Mouse (Mus musculus): ENCODE results near the gene Gapdh. TPM values are rescaled to one million over a fixed set of nuclear protein-coding genes. Genes with fewer than 3 reads are reported as not detected.

Gapdh gene
- total and polyA plus RNA-seq, 3 experiments = 4,018 to 8,318 (median 4,312) TPM

GRCm38 (mm10) chr6:125129710-125130402, 36.4 kb downstream of the Gapdh start:
- TF ChIP-seq EP300 (IDR thresholded peaks at IDR 0.05; ENCODE audit: insufficient read depth, low read depth, low read length) (no peak), POLR2A (IDR thresholded peaks at IDR 0.05; ENCODE audit: insufficient read depth, low read depth, low read length) (no peak), CTCF (IDR thresholded peaks at IDR 0.05) (no peak)
- H3K9ac ChIP-seq (ENCODE audit: low read depth, low read length) = no peak overlapping the region
- H3K4me1 ChIP-seq (ENCODE audit: control insufficient read depth, insufficient read depth, low read length) = peaks cover 1% of the 10 kb centered on the region; the same call in 1 of the 2 replicates
- DNase-seq = no peak
- H3K79me2 ChIP-seq (replicated peaks; ENCODE audit: control insufficient read depth, insufficient read depth, low read length) = no peaks in the 10 kb centered on the region
- intact Hi-C loops (cut with DNase I) = loop anchor here (1.0 kb wide), 1 partner anchor 30 kb away; no protein-coding TSS in a partner anchor
- H3K36me3 ChIP-seq (ENCODE audit: control insufficient read depth, insufficient read depth, low read length) = no peaks in the 10 kb centered on the region
- no peak overlapping the region for H3K4me3 ChIP-seq
- no peak overlapping the region for H3K27ac ChIP-seq
- no peaks in the 10 kb centered on the region for H3K27me3 ChIP-seq (ENCODE audit: control insufficient read depth, insufficient read depth, low read length)
- WGBS = 90% methylated on average over 20 of the region's 20 CpGs

DNA sequence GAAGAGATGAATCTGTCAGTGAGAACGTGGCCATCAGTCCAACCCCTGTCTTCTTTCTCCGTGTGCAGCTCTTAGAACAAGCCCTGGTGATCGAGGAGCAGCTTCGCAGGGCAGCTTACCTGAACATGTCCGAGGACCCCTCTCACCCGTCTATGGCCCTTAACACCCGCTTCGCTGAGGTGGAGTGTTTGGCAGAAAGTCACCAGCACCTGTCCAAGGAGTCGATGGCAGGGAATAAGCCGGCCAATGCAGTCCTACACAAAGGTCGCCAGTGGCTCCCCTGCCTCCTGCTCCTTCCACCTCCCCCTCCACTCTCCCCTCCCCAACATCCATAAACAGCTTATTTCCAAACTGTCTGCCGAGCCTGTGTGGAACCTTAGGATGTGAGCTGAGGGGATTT, 37.5 kb downstream of the Gapdh start:
- Histone ChIP-seq H3K27ac (no peak overlapping the region), H3K79me2 (replicated peaks; ENCODE audit: control insufficient read depth, insufficient read depth, low read length) (no peaks in the 10 kb centered on the region), H3K36me3 (ENCODE audit: control insufficient read depth, insufficient read depth, low read length) (no peaks in the 10 kb centered on the region), H3K4me1 (ENCODE audit: control insufficient read depth, insufficient read depth, low read length) (peaks cover 1% of the 10 kb centered on the region; the same call in 1 of the 2 replicates), H3K9ac (ENCODE audit: low read depth, low read length) (no peak overlapping the region), H3K27me3 (ENCODE audit: control insufficient read depth, insufficient read depth, low read length) (no peaks in the 10 kb centered on the region), H3K4me3 (no peak overlapping the region)
- no peak for DNase-seq
- intact Hi-C loops (cut with DNase I) = no loop called here
- no peak for TF ChIP-seq EP300 (IDR thresholded peaks at IDR 0.05; ENCODE audit: insufficient read depth, low read depth, low read length)
- WGBS = 83% methylated on average over 12 of the region's 12 CpGs

DNA sequence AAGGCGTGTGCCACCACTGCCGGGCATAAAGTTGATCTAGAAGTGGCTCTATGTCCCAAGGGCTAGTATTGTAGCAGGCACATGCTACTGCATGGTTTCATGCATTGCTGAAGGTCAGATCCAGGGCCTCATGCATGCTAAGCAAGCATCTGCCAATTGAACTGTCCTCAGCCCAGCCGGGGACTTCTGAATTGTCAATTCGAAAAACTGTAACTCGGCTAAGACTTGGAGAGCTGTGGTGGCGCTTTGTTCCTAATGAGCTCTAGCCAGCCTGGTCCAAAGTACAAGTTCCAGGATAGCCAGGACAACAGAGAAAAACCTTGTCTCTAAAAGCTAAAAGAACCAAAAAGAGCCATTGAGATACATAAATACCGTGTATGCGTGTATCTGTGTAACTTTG, 46.9 kb downstream of the Gapdh start:
- Histone ChIP-seq H3K79me2 (replicated peaks; ENCODE audit: control insufficient read depth, insufficient read depth, low read length) (no peaks in the 10 kb centered on the region), H3K36me3 (ENCODE audit: control insufficient read depth, insufficient read depth, low read length) (no peaks in the 10 kb centered on the region; the same call in 1 of the 2 replicates), H3K27me3 (ENCODE audit: control insufficient read depth, insufficient read depth, low read length) (no peaks in the 10 kb centered on the region), H3K9ac (ENCODE audit: low read depth, low read length) (no peak overlapping the region), H3K4me1 (ENCODE audit: control insufficient read depth, insufficient read depth, low read length) (no peaks in the 10 kb centered on the region), H3K4me3 (no peak overlapping the region), H3K27ac (no peak overlapping the region)
- intact Hi-C loops (cut with DNase I) = no loop called here
- no peak for DNase-seq
- no peak for TF ChIP-seq EP300 (IDR thresholded peaks at IDR 0.05; ENCODE audit: insufficient read depth, low read depth, low read length)
- TF ChIP-seq CTCF (IDR thresholded peaks at IDR 0.05) = no peak
- no peak for TF ChIP-seq POLR2A (IDR thresholded peaks at IDR 0.05; ENCODE audit: insufficient read depth, low read depth, low read length)
- 91% methylated on average over 8 of the region's 8 CpGs for WGBS

DNA sequence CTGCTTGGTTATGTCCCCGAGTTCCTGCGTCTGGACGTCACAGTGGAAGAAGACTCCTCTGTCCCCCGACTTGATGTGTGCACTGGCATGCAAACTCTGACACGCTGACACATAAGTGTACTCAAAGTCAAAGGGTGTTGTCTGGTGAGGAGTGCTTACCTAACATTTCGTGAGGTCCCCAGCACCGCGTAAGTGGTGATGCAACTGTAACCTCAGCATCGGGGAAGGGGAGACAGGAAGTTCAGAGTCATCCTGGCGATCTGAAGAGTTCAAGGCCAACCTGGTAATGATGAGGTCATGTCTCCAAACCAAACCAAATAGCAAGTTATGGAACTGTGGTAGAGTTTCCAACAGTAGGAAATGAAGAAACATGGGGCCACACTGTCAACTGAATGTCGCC, 53.7 kb downstream of the Gapdh start:
- no peaks in the 10 kb centered on the region; the same call in 1 of the 2 replicates for H3K36me3 ChIP-seq (ENCODE audit: control insufficient read depth, insufficient read depth, low read length)
- H3K4me3 ChIP-seq = no peak overlapping the region
- no peak overlapping the region for H3K9ac ChIP-seq (ENCODE audit: low read depth, low read length)
- TF ChIP-seq EP300 (IDR thresholded peaks at IDR 0.05; ENCODE audit: insufficient read depth, low read depth, low read length) (no peak), POLR2A (IDR thresholded peaks at IDR 0.05; ENCODE audit: insufficient read depth, low read depth, low read length) (no peak), CTCF (IDR thresholded peaks at IDR 0.05) (no peak)
- intact Hi-C loops (cut with DNase I) = loop anchor here (5.0 kb wide), 1 partner anchor 160 kb away; no protein-coding TSS in a partner anchor
- WGBS = 85% methylated on average over 11 of the region's 11 CpGs
- no peak overlapping the region for H3K27ac ChIP-seq
- H3K79me2 ChIP-seq (replicated peaks; ENCODE audit: control insufficient read depth, insufficient read depth, low read length) = no peaks in the 10 kb centered on the region
- no peak for DNase-seq
- H3K27me3 ChIP-seq (ENCODE audit: control insufficient read depth, insufficient read depth, low read length) = no peaks in the 10 kb centered on the region
- H3K4me1 ChIP-seq (ENCODE audit: control insufficient read depth, insufficient read depth, low read length) = no peaks in the 10 kb centered on the region

Small RNAs within 50 kb of the gene (microRNA-seq; reads per million reads assigned to microRNA genes)
- gene Mir3098 = 2.3 to 3.9 reads per million in 2 experiments

Other genes starting within 250 kb of the Gapdh start
- gene Ptms, start 246.4 kb downstream of the Gapdh start, total RNA-seq (2021) = 100 to 1,000 TPM; 154 to 163 TPM
- 547 and 614 TPM in 2 replicates for gene Ptms, start 246.4 kb downstream of the Gapdh start, polyA plus RNA-seq (2012; rRNA removed)
- gene Mlf2, start 235.1 kb downstream of the Gapdh start, total RNA-seq (2021) = 100 to 1,000 TPM; 179 to 194 TPM
- gene Mlf2, start 235.1 kb downstream of the Gapdh start, polyA plus RNA-seq (2012; rRNA removed) = 259 and 275 TPM in 2 replicates
- 10 to 100 TPM; 83.2 to 99.8 TPM for gene Cops7a, start 200.9 kb downstream of the Gapdh start, total RNA-seq (2021)
- gene Cops7a, start 200.9 kb downstream of the Gapdh start, polyA plus RNA-seq (2012; rRNA removed) = 208 and 238 TPM in 2 replicates
- gene Pianp, start 169.8 kb downstream of the Gapdh start, total RNA-seq (2021) = under 1 TPM; 0.43 to 0.50 TPM
- gene Pianp, start 169.8 kb downstream of the Gapdh start, polyA plus RNA-seq (2012; rRNA removed) = 1.7 and 2.0 TPM in 2 replicates
- 10 to 100 TPM; 22.4 to 22.8 TPM for gene Zfp384, start 157.3 kb downstream of the Gapdh start, total RNA-seq (2021)
- gene Zfp384, start 157.3 kb downstream of the Gapdh start, polyA plus RNA-seq (2012; rRNA removed) = 28.2 and 33.5 TPM in 2 replicates
- gene Ing4, start 126.7 kb downstream of the Gapdh start, total RNA-seq (2021) = 10 to 100 TPM; 26.1 to 27.1 TPM
- 26.3 and 36.2 TPM in 2 replicates for gene Ing4, start 126.7 kb downstream of the Gapdh start, polyA plus RNA-seq (2012; rRNA removed)
- 1 to 10 TPM; 1.9 to 2.3 TPM for gene Acrbp, start 116.8 kb downstream of the Gapdh start, total RNA-seq (2021)
- gene Acrbp, start 116.8 kb downstream of the Gapdh start, polyA plus RNA-seq (2012; rRNA removed) = 13.6 and 16.3 TPM in 2 replicates
- gene Lpar5, start 98.5 kb downstream of the Gapdh start, total RNA-seq (2021) = under 1 TPM in 1 of 2 experiments, not detected in 1; 0.20 TPM
- gene Lpar5, start 98.5 kb downstream of the Gapdh start, polyA plus RNA-seq (2012; rRNA removed) = 1.2 and 2.3 TPM in 2 replicates
- gene Chd4, start 70.5 kb downstream of the Gapdh start, total RNA-seq (2021) = 100 to 1,000 TPM in 1 of 2 experiments, 10 to 100 TPM in 1; 97.1 to 113 TPM
- gene Chd4, start 70.5 kb downstream of the Gapdh start, polyA plus RNA-seq (2012; rRNA removed) = 28.3 and 31.6 TPM in 2 replicates
- gene Nop2, start 34.6 kb downstream of the Gapdh start, total RNA-seq (2021) = 10 to 100 TPM; 18.9 to 20.3 TPM
- gene Nop2, start 34.6 kb downstream of the Gapdh start, polyA plus RNA-seq (2012; rRNA removed) = 8.3 and 13.6 TPM in 2 replicates
- gene Iffo1, start 21.2 kb downstream of the Gapdh start, total RNA-seq (2021) = 1 to 10 TPM; 5.7 to 7.0 TPM
- gene Iffo1, start 21.2 kb downstream of the Gapdh start, polyA plus RNA-seq (2012; rRNA removed) = 19.7 and 21.8 TPM in 2 replicates
- gene Ncapd2, start 25.2 kb upstream of the Gapdh start, total RNA-seq (2021) = 10 to 100 TPM; 17.6 TPM
- 34.0 and 40.2 TPM in 2 replicates for gene Ncapd2, start 25.2 kb upstream of the Gapdh start, polyA plus RNA-seq (2012; rRNA removed)
- 100 to 1,000 TPM; 303 to 343 TPM for gene Mrpl51, start 25.3 kb upstream of the Gapdh start, total RNA-seq (2021)
- 166 and 170 TPM in 2 replicates for gene Mrpl51, start 25.3 kb upstream of the Gapdh start, polyA plus RNA-seq (2012; rRNA removed)
- 1 to 10 TPM; 4.9 to 5.3 TPM for gene Vamp1, start 49.1 kb upstream of the Gapdh start, total RNA-seq (2021)
- gene Vamp1, start 49.1 kb upstream of the Gapdh start, polyA plus RNA-seq (2012; rRNA removed) = 14.1 and 20.4 TPM in 2 replicates
- 1 to 10 TPM; 4.1 to 6.6 TPM for gene Tapbpl, start 65.4 kb upstream of the Gapdh start, total RNA-seq (2021)
- 7.4 and 7.6 TPM in 2 replicates for gene Tapbpl, start 65.4 kb upstream of the Gapdh start, polyA plus RNA-seq (2012; rRNA removed)
- gene Cd27, start 70.5 kb upstream of the Gapdh start, total RNA-seq (2021) = under 1 TPM; 0.41 to 0.42 TPM
- gene Cd27, start 70.5 kb upstream of the Gapdh start, polyA plus RNA-seq (2012; rRNA removed) = 0.67 and 2.2 TPM in 2 replicates
- gene Tuba3a, start 119.6 kb upstream of the Gapdh start, total RNA-seq (2021) = not detected
- 0.82 and 0.92 TPM in 2 replicates for gene Tuba3a, start 119.6 kb upstream of the Gapdh start, polyA plus RNA-seq (2012; rRNA removed)
- gene Ltbr, start 147.4 kb upstream of the Gapdh start, total RNA-seq (2021) = 10 to 100 TPM; 28.2 to 28.8 TPM
- gene Ltbr, start 147.4 kb upstream of the Gapdh start, polyA plus RNA-seq (2012; rRNA removed) = 34.8 and 36.5 TPM in 2 replicates
- under 1 TPM; 0.37 to 0.75 TPM for gene Scnn1a, start 154.2 kb upstream of the Gapdh start, total RNA-seq (2021)
- gene Scnn1a, start 154.2 kb upstream of the Gapdh start, polyA plus RNA-seq (2012; rRNA removed) = 0.76 and 3.1 TPM in 2 replicates
- 10 to 100 TPM; 50.8 to 62.8 TPM for gene Tnfrsf1a, start 182.9 kb upstream of the Gapdh start, total RNA-seq (2021)
- 57.1 and 59.7 TPM in 2 replicates for gene Tnfrsf1a, start 182.9 kb upstream of the Gapdh start, polyA plus RNA-seq (2012; rRNA removed)
- under 1 TPM in 1 of 2 experiments, not detected in 1; 0.08 TPM for gene Plekhg6, start 214.3 kb upstream of the Gapdh start, total RNA-seq (2021)
- 0.06 and 0.14 TPM in 2 replicates for gene Plekhg6, start 214.3 kb upstream of the Gapdh start, polyA plus RNA-seq (2012; rRNA removed)

All from heart, adult 2 months (tissue).